Mouse (Mus musculus) thymus, postnatal 14 days (tissue): ENCODE results near the gene Fam114a2.
A peak's percentile ranks its signal among the peaks of the same experiment; 100 is the strongest.

Source experiments
- DNase-seq: peaks from one replicate; pipeline ENCODE4 v3.0.0; 2021

Fam114a2 gene

DNA sequence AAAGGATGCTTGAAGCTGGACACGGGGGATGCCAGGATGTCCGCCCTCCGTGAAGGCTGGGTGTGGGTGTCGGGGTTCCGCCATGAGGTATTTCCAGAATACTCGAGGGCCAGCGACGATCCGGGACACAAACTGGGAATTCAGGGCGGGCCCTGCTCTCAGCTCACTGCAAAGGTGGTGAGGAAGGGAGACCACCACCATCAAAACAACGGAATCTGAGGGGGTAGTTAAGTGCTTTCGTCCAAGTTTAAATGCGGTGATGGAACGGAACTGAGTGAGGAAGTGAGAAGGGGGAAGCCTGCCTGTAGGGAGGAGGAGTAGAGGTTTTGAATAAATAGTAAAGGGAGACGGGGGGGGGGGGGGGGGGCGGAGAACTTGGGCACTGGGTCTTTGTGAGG lies 333 bp upstream of the Fam114a2 start:
- DNase-seq, result no peak

DNA sequence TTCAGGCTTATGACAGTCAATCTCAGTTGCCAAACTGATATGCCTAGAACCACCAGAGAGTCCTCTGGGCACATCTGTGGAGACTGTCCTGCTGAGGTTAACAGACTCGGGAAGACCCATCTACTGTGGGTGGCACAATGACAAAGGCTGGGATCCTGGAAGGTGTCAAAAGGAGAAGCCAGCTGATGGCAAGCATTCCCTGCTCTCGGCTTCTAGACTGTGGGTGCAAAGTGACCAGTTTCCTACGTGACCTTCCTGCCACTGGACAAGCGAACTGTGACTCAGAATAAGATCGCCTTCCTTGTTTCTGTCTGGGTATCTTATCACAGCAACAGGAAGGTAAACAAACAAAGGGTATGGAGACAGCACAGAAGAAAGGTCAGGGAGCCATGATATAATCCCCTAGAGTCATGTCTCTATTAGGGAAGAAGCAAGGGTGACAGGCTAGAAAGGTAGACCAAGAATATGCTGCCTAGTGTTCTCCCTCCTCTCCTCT lies 1.4 kb downstream of the Fam114a2 start:
- DNase-seq, result no peak

DNA sequence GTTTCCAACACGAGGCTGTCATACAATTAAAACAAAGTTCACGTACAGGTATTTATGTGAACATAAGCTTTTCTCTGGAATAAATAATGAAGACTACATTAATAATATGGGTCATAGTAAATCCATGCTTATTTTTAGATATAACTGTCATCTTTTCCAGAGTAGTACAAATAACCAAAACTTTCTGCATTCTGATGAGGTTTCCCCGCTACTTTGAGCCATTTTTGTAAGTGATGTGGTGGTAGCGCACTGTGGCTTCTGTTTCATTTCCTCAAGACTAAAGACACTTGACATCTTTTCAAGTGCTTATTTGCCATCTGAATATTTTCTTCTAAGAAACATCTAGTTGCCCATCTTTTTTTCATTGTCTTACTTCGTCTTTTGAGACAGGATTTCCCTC lies 3.2 kb downstream of the Fam114a2 start:
- DNase-seq, result no peak

GRCm38 (mm10) chr11:57506899-57507298 lies 11.5 kb downstream of the Fam114a2 start:
- no peak for DNase-seq

DNA sequence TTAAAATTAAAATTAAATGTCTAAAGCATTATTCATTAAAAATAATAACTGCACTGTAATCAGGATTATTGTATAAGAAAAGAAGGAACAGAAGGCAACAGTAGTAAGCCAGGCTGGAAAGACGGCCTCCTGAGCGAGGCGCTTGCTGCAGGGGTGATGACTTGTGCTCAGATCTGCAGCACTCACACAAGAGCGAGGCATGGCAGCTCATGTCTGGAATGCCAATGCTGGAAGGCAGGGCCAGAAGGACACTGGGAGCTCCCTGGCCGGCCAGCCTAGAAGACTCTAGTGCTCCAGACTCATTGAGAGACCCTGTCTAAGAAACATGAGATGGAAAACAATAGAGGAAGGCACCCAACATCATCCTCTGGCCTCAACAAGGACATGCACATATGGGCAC lies 15.3 kb downstream of the Fam114a2 start:
- no peak for DNase-seq

DNA sequence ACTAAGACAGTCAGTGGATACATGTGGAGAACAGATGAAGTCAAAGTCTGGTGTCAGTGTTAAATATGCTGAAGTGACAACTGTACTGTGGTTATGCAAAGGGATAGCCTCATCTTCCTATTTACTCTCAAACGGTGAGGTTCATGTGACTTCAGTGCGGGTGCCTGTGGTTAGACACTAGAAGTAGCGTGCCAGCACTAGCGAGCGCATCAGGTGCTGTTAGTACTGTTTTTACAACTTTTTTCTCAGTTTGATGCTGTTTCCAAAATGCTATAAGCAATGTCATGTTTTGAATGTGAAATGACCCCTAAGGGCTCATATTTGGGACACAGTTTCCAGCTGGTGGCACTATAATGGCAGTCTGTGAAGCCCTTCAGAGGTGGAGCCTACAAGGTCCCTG lies 20.2 kb downstream of the Fam114a2 start:
- no peak for DNase-seq

DNA sequence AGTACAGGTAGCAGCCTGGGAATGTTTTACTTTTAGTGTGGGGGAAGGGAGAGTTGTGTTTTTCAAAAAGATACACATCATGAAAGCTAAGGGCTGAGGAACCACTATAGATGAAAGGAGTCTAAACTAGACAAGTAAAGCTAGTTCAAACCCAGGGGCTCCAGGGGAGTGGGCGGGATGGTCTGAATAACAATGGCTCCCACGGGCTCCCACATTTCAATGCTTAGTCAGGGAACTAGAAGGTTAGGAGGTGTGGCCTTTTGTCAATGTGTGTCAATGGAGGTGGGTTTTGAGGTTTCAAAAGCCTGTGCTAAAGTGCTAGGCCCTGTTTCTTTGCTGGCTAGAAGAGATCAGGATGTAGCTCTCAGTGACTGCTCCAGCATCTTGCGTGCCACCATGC lies 20.7 kb downstream of the Fam114a2 start:
- no peak for DNase-seq

GRCm38 (mm10) chr11:57496462-57497039 lies 21.9 kb downstream of the Fam114a2 start:
- no peak for DNase-seq

GRCm38 (mm10) chr11:57488436-57488835 lies 30.0 kb downstream of the Fam114a2 start:
- DNase-seq, result no peak

- DNase-seq, result no peak
Measured at GRCm38 (mm10) chr11:57478077-57478476, 40.3 kb downstream of the Fam114a2 start.

GRCm38 (mm10) chr11:57475119-57475518 lies 43.3 kb downstream of the Fam114a2 start:
- DNase-seq, result peak; percentile 47

DNA sequence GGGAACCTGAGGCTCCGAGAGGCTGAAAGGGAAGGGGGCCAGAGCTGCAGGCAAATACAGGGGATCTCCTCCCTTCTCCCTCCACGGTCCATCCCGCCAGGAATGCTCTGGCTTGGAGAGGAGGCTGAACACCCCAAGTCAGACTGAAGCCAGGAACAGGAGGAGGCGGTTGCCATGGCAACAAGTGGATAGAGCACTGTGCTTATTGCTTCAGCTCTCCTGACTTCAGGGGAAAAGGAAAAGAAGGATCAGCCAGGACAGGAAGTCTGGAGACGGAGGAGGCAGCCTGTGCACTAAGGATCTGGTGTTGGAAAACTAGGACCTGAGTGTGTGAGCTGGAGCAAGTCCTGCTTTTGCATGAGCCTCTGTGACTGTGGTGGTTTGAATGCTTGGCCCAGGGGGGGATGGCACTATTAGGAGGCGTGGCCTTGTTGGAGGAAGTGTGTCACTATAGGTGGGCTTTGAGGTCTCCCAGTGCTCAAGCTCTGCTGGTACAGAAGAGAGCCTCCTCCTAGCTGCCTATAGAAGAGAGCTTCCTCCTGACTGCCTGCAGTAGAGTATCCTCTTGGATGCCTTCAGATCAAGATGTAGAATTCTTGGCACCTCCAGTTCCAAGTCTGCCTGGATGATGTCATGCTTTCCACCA lies 44.0 kb downstream of the Fam114a2 start:
- DNase-seq, result no peak

DNA sequence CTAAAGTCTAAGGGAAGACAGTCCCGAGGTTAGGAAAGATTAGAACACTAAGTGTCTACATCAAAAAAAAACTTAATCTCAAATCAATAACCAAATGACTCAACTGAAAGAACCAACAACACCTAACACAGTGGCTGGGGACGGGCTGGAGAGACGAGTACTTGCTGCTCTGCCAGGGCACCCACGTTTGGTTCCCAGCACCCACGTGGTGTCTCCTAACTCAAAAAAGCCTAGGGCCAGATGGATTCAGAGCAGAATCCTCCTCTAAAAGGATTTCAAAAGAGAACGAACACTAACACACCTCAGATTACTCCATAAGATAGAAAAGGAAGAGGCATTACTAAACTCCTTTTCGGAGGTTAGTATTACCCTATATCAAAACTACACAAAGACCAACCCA lies 47.4 kb downstream of the Fam114a2 start:
- DNase-seq, result no peak

- DNase-seq, result peak; percentile 11
Measured at GRCm38 (mm10) chr11:57470056-57470455, 48.4 kb downstream of the Fam114a2 start.

GRCm38 (mm10) chr11:57468706-57469105 lies 49.7 kb downstream of the Fam114a2 start:
- peak; percentile 23 for DNase-seq

- DNase-seq, result peak; percentile 56
Measured at GRCm38 (mm10) chr11:57467159-57468110, 51.0 kb downstream of the Fam114a2 start.

GRCm38 (mm10) chr11:57465844-57466243 lies 52.6 kb downstream of the Fam114a2 start:
- no peak for DNase-seq

GRCm38 (mm10) chr11:57465025-57465424 lies 53.4 kb downstream of the Fam114a2 start:
- peak; percentile 28 for DNase-seq

DNA sequence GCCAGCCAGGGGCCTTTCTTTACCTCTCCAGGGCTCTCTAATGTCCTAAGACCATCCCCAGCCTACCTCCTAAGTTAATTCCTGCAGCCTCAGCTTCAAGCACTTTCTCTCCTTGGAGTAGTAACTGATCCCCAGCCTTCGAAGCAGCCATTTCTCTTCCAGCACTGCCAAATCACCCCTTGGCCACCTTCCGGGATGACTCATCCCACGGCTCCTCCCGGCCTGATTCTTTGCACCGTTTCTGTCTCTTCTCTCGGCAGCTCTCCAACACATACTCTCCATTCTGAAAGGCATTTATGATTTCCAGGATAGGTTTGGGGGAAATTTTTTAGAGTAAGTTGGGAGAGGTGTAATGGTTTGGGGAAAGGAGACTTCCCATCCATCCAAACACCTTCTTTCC lies 58.7 kb downstream of the Fam114a2 start:
- no peak for DNase-seq

- no peak for DNase-seq
Measured at GRCm38 (mm10) chr11:57454421-57454820, 64.0 kb downstream of the Fam114a2 start.

DNA sequence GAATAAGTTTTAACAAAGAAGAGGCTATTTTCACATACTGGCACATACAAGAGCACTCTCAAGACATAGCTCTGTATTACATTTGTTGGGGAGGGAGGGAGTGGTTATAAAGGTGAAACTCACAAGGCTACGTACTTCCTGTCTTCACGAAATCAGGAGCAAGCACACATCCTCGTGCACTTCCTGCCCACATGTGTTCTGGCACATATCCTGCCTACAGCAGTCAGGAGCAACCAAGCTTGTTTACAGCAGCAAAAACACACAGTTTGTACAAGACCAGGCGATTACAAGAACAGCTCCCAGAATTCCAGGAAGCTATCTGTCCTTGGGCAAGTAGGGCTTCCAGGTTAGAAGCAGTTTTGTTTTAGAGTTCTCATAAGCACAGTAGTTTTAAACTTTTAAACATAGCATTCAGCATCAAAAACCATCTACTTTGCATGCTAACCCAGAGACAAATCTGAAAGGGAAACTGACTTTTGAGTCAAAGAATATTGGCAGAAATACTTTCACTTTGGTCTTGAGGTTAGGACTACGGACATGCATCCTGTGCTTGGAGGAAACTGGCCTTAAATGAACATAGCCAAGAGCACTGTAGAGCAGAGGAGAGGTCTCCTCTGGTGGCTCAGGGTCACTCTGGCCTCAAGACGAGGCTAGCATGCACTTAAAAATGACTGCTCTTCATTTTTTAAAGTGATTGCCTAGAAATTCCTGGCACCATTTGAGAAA lies 73.0 kb downstream of the Fam114a2 start:
- peak; percentile 9 for DNase-seq

- DNase-seq, result no peak
Measured at GRCm38 (mm10) chr11:57434153-57434552, 84.3 kb downstream of the Fam114a2 start.
